Mouse (Mus musculus): ENCODE measurements at regions not wholly inside any gene's neighbourhood (a gene's known extent, or its start where the extent isn't known, plus 50 kb on each side); places are given as distances from the start of the nearest gene placed in this dataset.

GRCm38 (mm10) chr9:47378541-47378940 is 151.4 kb upstream of the Cadm1 start:
- no peak for TF ChIP-seq CTCF (IDR thresholded peaks at IDR 0.05; ENCODE audit: control insufficient read depth, insufficient read depth, low read length)
- no peak for TF ChIP-seq POLR2A (IDR thresholded peaks at IDR 0.05; ENCODE audit: borderline replicate concordance, control insufficient read depth, low read depth, low read length)

Data from bone marrow, adult 2 months (tissue).